Mouse (Mus musculus): ENCODE results near the gene Gpam.
A peak's percentile ranks its signal among the peaks of the same experiment; 100 is the strongest.

Gpam gene

DNA sequence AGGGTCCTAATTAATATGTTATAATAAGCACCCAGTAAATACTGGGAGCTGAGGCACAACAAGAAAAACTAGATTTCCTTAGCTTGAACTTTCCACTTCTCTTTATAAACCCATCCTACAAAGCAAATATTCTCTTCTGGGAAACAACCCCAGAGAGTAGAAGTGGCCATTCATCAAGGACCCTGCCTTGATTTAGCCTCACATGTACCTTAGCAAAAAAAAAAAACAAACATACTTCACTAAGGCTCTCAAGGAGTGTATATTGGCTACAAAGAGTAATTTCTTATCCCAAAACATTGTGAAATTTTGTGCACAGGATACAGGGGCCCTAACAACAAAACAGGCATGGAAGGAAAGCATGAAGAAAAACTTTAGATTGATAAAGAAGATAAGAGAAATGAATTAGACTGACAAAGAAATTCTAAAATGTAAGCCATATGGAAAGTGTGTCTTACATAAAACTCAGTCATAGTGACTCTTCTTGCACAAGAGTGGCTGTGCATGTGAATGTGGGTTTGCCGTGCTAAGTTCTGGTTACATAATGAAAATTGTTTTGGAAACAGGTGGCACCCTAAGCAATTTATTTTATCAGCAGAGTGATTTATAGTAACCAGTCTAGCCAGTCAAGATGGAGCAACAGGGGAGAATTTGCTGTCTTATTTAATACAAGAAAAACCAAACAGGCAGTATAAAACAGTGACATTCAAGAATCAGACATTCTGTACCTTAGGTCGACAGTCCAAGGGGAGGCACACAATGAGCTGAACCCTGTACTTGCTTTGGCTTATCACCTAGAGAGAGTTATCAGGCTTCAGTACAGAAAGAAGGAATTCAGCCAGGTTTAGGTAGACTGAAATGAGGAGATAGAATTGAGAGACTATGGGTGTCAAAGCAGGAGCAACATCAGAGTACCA, 26.6 kb downstream of the Gpam start:
- DNase-seq = no peak

DNA sequence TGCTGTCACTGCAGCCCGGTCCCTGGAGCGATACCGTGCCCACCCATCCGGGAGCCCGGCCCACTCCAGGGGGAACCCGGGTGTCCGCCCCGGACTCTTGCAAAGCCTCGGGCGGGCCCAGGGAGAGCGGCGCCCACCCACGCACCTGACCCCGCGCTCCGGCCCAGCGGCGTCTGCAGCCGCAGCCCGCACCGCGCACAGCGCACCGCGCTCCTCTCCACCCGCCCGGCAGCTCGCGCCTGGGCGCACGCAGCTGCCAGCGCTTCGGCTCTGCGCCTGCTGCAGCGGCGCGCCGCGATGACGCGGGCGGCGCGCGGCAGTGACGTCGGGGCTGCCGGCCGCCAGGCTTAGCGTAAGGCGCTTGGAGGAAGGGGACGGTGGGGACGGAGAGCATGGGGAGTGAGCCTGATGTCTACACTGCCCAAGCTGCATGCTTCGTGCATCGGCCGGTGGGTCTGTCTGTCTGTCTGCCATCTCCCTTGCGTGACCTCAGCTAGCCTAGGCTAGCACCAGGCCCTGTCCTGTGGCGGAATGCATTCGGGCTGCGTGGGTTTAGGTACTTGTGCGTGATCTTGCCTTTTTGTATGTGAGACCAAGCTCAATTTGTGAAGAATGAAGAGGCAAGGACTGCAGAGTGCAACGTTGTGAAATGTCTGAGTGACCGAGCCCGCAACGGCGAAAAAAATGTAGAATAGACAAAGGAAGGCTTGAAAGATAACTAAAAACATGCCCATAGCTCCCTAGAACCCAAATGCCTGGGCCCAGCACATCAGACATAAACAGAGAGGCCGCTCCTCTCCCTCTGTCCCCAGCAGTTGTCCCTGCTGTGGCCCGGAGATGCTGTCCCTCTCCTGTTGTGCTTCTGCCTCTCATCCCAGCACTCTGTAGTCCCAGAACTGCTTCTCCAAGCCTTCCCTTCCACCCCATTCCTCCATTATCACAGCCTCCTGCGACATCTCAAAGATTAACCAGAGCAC, 27.6 kb downstream of the Gpam start:
- DNase-seq = peak; percentile 90

DNA sequence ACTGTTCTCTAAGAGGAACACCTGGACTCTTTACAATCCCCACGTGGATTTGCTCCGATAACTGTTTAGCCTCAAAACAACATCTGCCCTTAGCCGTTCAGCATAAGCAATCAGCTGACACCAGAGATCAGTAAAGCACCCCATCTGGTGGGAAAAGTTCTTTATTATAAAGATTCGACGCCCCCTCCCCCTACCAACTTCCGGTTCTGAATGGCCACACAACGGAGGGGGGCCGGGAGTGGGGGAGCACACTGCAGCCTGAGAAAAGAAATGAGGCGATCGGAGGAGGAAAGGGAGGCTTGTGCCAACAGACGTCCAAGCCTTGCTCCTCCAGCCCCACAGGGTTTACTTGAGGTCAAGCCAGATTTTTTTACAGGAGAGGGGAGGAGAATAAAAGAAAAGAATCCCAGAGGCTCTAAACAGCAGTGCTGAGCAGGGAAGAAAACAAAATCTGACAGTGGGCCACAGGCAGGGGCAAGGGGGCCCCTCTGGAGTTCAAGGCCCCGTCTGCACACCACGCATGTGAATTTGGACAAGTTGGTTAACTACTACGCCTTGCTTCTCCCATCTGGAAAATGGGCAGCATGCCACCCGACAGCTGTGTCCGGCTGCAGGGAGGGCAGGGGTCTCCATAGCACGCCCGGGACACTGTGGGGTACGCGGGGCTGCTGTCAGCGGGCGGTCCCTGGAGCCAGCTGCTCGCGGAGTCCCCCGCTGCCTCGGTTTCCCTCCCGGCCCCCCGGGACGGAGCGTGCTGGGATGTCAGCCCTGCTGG, 28.4 kb downstream of the Gpam start:
- peak; percentile 62 for DNase-seq

DNA sequence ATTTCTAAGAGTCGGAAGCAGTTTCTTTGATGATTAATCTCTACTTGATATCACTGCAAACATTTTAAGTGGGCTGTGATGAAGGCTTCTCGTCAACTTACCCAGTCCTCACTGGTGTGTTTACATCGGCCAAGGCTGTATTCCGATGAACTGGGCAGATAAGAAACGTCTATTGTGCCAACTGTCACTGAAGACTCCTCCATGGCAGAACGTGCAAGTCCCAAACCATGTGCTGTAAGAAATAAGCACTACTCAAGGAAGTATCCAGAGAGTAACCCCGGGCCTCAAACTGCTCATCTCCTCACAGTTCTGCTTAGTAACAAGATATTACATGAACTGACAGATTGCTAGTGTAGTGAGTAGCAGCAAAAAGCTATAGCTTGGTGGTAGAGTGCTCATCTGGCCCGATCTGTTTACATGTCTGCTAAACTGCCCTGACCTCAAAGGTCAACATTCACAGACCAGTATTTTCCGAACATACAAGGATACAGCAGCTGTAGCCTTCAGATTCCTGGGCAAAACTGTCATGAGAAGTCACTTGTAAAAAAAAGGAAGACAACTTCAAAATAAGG, 29.6 kb downstream of the Gpam start:
- DNase-seq = no peak

DNA sequence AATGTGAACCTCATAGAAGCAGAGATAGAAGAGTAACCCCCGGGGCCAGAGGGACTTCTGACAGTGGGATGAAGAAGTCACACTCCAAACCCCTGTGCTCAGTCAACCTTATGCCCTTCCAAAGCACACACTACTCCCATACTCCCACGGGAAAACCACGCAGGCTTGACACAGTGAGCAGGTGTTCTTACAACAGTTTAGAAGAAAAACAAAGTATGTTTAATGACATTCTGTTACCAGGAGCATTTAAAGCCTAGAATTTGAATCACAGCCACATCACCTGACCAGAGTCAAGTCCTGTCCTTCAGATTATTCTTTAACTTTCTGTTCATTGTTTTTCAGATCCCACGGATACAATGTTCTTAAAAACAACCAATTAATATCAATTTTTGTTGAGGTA, 30.4 kb downstream of the Gpam start:
- DNase-seq = no peak

DNA sequence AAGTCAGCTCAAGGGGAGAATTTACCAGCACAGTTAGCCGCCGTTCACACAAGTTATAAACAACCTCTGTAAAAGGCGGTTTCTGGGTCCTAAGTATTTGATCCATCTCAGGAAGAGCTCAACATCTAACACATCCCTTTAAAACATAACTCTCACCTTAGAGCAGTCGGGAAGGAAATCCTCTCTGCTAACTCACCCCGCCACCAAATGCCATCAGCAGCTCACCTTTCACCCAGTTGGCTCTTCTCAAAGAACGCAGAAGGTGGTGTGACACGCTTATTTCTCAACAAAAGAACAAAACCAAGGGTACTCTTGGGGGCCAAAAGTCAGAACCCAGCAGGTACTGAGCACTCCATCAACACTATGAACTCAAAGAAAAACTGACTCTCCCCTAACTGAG, 31.5 kb downstream of the Gpam start:
- DNase-seq = no peak

DNA sequence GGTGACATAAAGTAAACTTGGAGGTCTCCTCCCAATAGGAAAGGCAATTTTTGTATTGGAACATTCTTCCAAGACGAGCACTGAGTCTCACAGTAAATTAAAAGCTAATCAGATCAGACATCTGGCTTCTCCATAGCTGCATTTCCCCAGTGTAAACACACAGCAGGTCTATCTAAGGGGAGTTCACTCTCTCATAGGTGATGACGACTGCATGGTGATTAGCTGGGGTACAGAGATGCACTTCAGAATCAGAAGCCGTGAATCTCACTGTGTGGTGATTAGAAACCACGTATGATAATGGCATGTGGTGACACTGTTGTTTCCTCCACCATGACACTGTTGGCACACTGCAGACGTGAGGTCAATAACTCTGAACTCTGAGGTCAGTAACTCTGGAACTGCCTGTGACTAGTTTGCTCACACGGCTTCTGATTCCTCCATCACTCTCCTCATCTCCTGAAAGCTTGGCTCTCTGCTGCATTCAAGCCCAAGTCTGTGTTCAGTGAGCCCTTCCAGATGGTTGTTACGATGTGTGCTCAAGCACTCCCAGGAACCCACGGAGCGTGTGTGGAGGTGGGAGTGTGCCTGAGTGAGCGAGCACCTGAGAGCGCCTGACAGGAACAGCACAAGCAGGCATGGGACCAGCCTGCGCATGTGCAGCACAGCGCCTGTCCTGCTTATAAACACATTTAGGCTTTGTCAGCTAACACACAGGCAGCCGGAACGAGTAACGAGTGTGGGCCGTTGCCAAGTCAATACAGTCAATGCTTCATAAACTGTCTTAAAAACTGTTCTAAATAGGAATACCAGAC, 35.2 kb downstream of the Gpam start:
- no peak for DNase-seq

DNA sequence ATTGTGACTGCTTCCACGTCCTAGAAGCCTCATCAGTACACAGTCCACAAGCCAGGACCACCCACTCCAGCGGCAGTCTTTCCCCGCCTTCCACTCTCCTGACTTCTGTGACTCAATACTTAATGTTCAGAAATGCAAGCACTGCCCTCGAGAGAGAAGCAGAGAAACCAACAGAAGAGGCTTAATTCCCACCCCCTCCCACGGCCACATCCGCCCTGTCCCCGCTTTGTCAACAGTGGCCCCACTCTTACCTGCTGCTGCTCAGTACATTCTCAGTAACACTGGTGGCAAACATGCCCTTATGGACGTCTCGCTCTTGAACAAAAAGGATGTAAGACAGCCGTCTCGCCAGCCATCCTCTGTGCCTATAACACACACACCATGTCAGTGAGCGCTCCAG, 36.2 kb downstream of the Gpam start:
- no peak for DNase-seq

DNA sequence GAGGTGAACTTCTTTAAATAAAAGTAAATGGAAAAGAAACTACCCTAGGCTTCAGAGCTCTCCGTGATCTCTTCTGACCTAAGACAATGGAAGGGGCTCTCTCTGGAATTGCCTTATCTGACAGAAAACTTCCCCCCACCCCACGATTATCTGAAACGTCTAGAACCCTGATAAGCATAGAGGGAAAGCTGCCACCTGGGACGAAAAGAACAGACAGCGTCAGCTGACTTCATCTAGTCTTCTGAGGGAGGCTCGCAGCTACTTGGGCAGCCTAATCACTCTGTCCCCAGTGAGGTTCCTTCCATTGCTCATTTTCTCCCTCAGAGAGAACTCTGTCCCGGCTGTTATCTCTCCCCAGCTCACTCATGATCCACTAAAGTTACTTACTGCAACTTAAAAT, 36.9 kb downstream of the Gpam start:
- no peak for DNase-seq

DNA sequence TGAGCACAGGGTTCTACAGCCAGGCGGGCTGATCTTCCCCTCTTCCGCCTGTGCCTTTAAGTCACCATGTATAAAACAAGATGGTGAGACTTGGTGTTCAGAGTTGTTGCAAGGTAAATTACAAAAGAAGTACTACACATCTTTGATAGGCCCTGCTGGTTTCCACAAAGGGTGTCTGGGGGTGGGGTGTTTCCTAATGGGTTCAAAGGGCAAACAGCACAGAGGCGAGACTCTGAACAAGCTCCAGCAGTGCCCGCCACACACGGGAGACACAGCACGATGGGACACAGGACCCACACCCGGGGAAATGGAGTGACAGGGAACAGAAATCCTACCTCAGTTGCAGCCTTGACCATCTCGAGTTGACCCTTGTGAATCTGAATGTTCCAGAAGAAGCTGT, 39.3 kb downstream of the Gpam start:
- no peak for DNase-seq

DNA sequence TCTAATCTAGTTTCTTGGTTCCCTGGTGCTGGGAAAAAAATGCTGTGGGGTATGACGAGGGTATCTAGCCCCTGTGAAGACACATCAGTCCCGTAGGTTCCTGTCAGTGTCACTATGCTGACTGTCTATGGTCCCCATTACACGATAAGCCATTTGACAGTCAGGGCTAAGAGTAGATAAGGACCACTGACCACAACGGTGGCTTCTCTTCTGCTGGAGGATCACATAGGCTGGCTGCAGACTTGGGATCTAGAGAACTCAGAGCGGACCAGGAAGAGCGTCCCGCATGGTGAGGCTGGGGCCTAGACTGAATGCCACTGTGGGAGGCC, 41.2 kb downstream of the Gpam start:
- no peak for DNase-seq

DNA sequence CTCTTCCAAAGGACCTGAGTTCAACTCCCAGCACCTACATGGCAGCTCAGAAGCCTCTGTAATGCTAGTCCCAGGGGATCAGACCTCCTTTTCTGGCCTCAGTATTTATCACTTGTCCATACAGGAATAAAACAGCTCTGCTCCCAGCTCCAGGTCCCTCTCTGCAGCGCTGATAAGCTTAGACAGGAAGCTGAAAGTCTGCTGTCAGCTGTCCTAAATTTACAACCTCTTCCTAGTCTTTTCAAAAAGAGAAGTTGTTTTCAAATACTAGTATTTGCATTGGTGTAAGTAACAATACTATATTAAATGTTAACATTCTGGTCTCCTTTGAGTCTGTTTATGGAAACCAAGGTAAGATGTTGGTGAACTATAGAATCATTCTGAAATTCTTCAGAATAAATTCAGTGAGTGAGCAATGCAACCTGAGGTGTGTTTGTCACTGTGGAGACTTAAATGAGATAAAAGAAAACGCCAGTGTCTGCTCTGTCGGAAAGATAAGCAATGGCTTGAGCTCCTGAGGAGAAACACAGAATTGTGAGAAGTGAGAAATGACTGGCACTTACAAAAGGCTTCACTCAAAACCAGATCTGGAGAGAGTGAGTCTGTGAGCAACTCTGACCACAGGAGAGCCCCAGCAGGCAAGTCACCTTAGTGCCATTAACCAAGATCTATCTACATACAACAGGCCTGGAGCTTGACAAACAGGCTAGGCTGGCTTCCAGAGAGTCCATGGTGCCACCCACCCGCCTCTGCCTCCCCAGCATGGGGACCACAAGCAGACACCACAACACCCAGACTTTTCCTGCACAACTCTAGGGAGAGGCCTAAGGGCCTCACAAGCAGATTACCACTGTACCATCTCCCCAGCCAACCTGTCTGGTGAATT, 41.8 kb downstream of the Gpam start:
- DNase-seq = no peak

DNA sequence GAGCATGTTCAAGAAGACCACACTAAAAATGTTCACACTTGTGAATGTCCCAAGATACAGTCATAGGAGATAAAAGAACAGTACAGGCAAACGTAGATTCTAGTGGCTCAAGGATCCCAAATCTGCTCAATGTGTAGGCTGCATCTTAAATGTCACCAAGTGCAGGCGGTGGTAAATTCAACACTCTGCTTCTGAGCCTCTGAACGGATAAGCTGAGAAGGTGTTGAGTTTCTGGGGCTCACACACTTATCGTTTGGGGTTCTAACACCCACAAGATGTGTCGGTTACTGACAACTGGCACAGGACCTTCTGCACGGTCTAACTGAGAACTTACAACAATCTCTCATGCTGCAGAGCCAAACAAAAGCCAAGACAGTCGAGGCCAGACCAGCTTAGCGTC, 50.2 kb downstream of the Gpam start:
- DNase-seq = no peak

DNA sequence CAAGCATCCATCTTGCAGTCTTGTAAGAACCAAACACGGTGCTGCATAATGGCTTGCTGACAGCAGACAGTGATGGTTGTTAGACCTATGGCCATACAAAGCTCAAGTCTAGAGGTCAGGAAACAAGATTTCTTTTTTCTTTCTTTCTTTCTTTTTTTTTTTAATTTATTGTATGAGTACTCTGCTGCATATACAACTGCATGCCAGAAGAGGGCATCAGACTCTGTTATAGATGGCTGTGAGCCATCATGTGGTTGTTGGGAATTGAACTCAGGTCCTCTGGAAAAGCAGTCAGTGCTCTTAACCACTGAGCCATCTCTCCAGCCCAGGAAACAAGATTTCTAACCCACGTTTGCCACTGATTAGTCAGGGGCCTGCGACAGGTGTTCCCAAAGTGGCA, 54.0 kb downstream of the Gpam start:
- DNase-seq = no peak

DNA sequence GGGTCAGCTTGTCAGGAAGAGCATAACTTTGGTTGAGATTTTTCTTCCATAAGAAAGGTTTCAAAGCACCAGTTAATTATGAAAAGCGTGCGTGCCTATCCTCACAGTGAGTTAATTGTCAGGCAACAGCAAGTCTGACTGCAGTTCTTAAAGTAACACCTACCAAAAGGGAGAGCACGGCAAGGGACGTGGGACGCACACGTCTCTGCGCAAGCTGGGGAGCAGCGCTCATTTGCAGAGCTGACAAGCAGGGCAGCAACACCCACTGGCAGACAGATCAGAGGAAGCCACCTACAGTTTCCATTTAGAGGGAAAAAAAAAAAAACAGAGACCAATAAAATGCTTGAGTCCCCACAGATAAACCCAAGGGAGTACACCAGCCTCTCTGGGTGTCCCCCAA, 58.0 kb downstream of the Gpam start:
- DNase-seq = no peak

DNA sequence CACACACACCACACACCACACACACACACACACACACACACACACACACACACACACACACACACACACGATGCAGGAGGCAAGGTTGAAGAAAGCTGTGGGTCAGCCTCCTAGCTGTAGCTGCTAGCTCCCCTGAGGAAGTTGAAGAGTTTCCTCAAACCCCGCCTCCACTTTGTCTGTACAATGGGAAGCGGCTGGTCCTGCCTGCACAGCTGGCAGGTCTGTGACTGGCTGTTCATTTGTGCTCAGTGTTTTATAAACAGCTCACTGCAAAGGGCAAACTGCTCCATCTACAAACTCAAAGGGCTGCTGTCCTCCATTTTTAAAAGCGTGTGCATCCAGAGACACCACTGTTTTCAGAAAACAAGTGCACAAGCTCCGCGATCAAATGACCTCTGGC, 63.8 kb downstream of the Gpam start:
- no peak for DNase-seq

DNA sequence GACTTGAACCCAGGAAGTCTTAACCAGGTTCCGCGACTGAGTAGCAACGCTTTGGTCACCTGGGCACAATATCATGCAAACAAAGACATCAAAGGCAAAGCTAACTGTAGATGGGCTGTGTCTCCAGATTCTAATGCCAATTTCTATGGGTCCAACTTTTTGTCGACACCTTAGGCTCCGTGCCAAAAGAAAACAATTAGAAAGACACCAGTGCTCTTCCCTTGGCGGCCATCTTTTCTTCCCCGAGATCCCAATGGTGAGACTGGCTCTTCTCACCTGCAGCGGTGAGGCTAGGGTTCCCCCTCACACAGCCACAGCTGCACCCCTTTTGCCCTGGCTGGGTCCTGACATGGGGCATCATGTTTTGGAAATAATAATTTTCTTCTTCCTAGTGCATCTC, 64.5 kb downstream of the Gpam start:
- DNase-seq = no peak

DNA sequence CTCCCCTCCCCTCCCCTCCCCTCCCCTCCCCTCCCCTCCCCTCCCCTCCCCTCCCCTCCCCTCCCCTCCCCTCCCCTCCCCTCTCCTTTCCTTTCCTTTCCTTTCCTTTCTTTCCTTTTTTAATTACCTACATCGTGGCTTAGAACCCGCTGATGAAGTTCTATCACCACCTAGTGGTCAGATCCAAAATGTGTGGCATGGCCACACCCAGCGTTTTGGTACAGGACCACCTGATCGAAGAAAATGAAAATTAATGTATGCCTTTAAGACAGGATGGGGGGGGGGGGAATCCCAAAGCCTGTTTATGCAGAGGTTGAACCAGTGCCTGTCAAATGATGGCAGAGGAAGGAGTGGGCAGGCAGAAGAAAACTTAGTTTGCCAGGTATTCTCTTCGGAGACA, 65.1 kb downstream of the Gpam start:
- peak; percentile 30 for DNase-seq

DNA sequence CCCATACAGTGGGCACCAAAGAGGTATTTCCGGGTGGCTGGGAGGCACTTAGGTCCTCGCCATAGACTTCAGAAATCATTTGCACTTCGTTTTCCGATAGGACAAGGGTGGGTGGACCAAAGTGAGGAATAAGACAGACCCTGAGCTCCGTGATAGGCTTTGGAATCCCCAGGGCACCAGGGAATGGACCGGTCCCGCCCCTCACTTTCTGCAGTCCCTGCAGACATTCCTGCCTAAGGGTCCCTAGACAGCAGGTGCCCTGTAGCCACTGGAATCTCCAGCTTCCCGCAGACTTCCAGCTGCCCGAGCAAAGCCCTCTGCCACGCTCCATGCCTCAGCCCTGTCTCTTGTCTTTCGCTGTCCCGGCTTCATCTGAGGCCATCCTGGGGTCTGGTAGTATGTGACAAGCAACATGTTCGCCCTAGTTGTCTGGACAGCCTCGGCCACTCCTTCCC, 65.6 kb downstream of the Gpam start:
- peak; percentile 31 for DNase-seq

DNA sequence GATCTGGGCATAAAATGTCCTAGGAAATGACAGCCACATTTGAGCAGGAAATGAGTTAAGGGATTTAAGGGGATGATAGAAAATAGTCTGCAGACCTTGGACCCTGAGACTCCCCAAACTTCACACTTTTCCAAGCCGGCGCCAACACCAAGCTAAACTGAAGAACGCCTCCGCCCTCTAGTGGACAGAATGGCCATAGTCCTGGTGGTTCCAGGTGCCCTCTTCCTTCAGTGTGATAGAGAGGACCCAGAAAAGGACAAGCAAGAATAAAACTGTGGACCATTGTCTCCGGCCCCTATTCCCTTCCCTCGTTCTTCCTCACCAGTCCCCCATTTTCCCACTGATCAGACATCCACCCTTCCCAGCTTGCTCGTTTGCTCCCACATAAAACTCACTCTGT, 66.1 kb downstream of the Gpam start:
- peak; percentile 89 for DNase-seq

DNA sequence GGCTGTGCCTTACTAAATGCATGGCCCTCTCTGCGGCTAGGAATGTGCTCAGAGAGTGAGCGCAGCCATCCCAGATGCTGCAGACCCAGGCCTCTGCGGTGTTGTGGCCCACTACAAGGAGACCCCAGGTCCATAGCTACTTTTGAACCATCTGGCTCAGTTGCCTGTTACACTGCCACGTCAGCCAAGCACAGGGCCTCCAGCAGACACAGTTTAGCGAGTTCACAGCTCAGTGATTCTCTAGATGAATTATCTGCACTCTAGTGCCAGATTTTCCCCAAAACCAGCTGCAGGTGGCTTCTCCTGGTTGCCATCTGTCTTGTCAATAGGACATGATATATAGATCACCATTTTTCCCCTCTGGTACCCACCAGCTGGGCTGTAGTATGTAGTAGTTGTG, 69.6 kb downstream of the Gpam start:
- DNase-seq = no peak
